Mouse (Mus musculus) adrenal gland, postnatal 14 days (tissue): ENCODE results near the gene Pkdcc. TPM values are rescaled to one million over a fixed set of nuclear protein-coding genes. Genes with fewer than 3 reads are reported as not detected.
A peak's percentile ranks its signal among the peaks of the same experiment; 100 is the strongest.

Experiments used
- DNase-seq: peaks from one replicate; pipeline ENCODE4 v3.0.0; 2021; ENCODE audit warnings: mixed read lengths
- long read RNA-seq, 2 experiments: library from polyadenylated mRNA; stranded (forward); transcript quantifications; one replicate each; pipeline ENCODE4 v2.0.0; 2021
- total RNA-seq: library from RNA; stranded (reverse); gene quantifications from 2 replicates; pipeline ENCODE4 v1.2.3, GENCODE M21; 2021

The Pkdcc gene
- 72.7 and 84.2 TPM in 2 replicates for total RNA-seq
- long read RNA-seq, experiment 1, transcript Pkdcc-204 (7 exons, 2,446 nt): major isoform, 60 of 66 reads
- long read RNA-seq, experiment 1, partial matches to known transcripts: 2 of 66 reads
- long read RNA-seq, experiment 1, other reads (novel, unspliced or antisense): 4 of 66 reads
- long read RNA-seq, experiment 2, transcript Pkdcc-204 (7 exons, 2,446 nt): major isoform, 43 of 55 reads
- long read RNA-seq, experiment 2, partial matches to known transcripts: 10 of 55 reads
- long read RNA-seq, experiment 2, other reads (novel, unspliced or antisense): 2 of 55 reads

DNA sequence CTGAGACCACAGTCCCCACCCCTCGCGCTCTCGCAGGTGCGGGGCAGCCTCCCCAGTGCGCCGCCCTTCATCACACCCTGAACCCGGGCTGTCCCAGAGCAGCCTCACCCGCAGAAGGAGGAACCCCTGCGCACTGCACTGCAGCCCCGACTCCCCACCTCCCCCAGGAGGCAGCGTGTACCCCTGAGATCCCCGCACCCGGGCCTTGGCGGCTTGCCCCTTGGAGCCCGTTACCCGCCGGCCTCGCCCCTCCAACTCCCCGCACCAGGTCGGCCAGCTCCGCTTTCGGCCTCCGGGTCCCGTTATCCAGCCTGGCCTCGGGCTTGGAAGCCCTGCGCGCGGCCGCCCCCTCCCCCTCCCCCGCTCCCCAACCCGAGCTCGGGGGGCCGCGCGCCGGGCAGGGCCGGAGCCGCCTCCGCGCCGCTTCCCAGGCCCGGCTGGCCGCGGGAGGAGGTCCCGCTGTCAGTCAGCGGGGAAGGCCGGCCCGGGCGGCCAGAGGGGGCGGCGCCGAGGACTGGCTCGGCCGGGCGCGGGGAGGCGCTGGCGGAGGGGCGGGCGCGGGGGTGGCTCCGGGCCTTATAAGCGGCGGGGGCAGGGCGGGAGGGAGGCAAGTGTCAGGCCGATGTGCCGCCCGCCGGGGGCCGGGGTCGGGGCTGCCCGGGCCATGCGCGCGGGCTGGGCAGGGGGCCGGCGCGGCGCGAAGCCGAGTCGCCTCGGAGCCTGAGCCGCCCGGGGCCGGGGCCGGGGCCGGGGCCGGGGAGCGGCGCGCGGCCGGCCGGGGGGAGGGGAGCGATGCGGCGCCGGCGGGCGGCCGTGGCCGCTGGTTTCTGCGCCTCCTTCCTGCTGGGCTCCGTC, at the start of gene Pkdcc:
Gene Pkdcc (plus strand): TSS at position 619 of the 855 bp plus-strand sequence.
- DNase-seq: peak; percentile 97

DNA sequence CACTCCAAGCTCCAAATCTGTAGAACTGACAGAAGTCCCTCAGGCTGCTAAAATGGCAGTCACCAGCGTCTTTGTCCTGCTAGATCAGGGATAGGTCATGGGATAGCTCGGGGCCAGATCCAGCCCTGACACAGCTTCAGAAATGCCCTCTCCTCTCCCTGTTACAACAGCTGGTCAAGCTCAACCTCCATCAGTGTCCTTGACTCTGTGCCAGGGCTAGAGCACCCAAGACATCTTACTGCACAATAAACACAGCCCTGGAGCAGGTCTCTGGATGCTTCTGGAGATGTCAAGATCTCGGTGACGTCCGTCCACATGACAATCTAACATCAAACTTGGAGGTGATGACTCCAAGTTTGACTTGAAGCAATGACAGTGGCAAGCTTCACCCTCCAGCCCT, 48.9 kb upstream of the Pkdcc start:
- DNase-seq: peak; percentile 33

GRCm38 (mm10) chr17:83176146-83176545, 38.9 kb upstream of the Pkdcc start:
- DNase-seq: peak; percentile 38

GRCm38 (mm10) chr17:83178483-83179150, 36.5 kb upstream of the Pkdcc start:
- DNase-seq: peak; percentile 61

DNA sequence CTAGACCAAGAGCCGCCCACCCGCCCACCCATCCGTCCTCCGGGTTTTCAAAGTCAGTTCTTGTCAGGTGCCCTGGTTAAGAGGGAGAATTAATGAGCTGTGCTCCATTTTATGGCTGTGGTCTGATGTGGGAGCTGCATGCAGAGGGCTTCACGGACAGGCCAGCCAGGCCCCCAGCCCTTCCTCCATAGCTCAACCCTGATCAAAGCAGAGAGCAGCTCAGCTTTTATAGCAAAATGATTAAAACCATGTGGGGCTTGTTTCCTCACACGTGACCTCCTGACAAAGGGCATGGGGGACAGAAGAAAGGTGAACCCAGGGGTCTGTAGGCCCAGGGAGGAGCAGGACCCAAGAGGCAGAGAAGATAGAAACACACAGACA, 36.0 kb upstream of the Pkdcc start:
- DNase-seq: no peak

DNA sequence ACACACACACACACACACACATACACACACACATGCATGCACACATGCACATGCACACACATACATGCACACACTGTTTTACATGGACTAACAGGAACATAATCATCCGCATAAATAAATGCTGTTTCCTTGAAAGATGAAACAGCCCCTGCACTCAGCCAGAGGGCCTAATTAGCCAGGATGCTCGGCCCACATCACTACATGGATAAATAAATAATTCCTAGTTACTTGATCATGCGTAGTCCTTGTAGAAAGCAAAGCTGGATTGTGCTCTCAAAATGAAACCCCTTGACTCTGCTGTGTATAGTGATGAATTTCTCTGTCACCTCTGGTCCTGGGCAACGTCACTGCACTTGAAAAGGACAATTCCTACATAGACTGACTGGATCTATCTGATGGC, 35.5 kb upstream of the Pkdcc start:
- DNase-seq: no peak

DNA sequence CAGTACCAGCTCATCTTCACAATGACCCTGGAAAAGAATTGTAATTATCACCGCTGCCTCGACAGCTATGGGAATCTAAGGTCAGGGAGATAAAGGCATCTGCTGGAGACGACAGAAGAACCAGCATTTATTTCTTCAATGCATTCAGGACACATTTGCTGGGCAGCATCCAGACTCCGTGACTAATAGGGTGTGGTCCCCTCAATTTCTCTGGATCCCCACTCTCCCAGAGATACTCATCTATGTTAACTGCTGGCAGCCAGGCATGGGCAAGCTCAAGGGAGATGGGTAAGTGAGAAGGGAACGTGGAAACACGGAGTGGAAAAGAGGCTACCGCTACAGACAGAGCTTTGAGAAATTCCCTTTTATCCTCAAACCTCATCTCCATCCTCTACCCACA, 34.0 kb upstream of the Pkdcc start:
- no peak for DNase-seq

GRCm38 (mm10) chr17:83181592-83181991, 33.5 kb upstream of the Pkdcc start:
- DNase-seq: no peak

- DNase-seq: no peak
These were observed 32.9 kb upstream of the Pkdcc start for GRCm38 (mm10) chr17:83182061-83182664.

DNA sequence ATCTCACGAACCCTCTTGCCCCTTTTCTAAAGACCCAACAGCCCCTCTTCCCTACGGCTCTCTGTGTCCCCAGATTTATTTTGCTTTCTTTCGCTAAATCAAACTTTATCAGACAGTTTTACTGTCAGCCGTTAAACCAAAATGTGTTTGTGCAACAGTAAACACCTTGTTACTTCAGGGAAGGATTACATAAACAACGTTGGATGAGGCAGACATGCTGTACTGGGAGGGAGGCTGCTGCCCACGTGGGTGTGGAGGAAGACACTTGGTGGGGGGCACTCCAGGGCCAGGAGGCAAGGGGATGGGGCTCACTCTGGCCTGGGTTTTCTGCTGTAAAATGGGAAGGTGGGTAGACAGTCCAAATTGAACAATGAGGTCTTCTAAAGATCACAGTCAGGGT, 32.3 kb upstream of the Pkdcc start:
- no peak for DNase-seq

- no peak for DNase-seq
These were observed 27.1 kb upstream of the Pkdcc start for GRCm38 (mm10) chr17:83187751-83188565.

GRCm38 (mm10) chr17:83190810-83191209, 24.3 kb upstream of the Pkdcc start:
- DNase-seq: no peak

DNA sequence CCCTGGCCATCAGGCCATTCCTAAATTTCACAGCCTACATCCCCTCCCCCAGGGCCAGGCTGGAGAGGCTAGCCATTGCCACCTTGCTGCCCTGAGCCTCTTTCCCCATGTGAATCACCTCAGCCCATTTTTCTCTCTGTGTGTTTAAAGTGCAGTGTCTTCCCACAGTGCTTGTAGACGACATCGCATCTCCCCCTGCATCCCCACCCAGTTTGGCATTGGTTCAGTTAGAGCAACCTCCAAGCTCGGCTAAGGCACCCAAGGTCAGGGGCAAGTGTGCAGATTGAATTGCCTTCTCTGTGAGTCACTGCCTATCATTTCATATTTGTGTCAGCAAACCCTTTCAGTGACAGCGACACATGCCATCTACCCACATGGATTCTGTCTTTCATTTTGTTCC, 20.6 kb upstream of the Pkdcc start:
- peak; percentile 86 for DNase-seq

DNA sequence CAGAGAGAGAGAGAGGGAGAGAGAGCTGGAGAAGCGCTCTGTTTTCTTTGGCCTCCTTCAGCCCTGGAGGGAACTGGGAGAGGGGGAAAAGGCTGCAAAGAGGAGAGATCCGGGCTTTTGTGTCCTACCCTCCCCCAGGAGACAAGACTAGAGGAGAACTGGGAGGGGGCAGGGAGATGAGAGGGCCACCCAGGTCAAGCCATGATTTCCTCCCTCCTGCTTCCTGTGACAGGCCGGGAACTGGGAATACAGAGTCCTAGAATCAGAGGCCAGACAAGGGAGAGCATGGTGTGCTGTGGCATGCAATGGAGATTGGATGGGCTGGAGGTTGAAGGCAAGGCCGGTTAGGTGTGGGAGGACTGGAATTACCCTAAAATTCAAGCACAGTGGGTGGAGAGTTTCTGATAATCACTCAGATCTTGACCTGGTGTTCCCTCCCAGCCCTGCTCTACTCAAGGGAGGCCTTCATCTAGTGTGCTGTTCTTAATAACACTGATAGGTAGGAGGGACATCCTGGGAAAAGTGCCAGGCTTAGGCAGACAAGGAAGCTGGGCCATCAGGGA, 17.6 kb upstream of the Pkdcc start:
- DNase-seq: peak; percentile 52

DNA sequence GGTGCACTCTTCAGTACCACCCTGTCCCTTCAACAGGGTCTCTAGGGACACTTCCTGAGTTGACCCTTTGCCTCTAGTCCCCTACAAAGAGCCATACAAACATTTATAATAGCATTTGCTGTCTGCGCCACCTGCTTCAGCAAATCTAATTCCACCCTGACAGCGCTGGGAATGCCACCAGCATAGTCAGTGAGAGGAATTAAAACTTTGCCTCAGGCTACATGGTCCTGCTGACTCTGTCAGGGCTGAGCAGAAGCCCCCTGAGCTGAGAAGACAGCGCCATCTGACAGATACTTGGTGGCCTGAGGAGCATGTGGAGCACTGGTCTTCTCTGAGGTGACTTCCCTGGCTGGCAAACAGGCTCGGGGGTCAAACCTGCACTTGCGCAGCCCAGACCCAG, 14.6 kb upstream of the Pkdcc start:
- no peak for DNase-seq

DNA sequence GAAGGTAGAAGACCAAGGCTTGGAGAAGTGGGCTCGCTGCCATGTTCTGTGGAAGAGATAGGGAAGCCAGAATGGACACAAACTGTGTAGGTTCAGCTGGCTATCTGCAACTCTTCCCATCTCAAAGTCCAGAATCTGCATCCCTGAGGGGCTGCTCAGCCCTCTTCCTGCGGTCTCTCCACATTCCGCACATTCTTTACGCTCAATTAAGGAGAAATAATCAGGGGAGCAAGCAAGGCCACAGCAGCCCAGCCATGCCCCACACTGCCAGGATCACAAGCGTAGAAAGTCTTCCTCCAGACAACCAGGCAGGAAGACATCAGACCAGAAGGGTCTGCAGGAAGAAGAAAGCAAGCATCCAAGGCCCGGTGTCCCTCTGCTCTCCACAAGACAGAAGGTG, 13.8 kb upstream of the Pkdcc start:
- DNase-seq: no peak

DNA sequence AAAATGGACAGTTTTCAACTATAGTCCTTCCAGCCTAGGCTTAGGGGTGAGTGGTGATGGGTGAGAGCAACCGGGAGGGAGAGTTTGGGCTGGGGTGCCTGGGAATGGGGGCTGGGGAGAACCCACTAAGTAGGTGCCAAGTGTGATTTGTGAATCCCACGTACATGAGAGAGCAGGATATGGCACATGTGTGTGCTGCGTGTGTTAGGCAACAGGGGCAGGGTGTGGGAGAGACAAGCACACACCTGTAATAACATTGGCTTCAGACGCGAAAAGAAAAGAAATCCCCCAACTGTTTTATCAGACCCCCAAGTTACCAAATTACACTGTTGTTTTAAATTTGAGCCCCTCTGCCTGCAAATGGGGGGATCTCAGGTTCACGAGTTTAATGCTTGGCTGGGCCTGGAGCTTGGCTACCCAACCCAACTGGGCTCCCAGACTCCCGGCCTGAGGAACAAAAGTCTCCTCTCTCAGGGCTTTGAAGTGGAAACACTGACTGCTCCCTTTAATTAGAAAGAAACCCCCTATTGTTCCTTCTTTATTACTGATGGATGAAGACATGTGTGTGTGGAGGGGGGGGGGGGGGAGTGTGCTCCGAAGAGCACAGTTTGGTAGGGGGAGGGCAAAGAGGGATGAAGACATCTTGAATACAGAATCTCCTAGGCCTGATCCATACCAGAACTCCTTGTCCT, 11.3 kb upstream of the Pkdcc start:
- no peak for DNase-seq

GRCm38 (mm10) chr17:83207296-83207695, 7.8 kb upstream of the Pkdcc start:
- no peak for DNase-seq

- DNase-seq: no peak
These were observed 6.6 kb upstream of the Pkdcc start for GRCm38 (mm10) chr17:83208455-83208854.

- peak; percentile 39 for DNase-seq
These were observed 4.6 kb upstream of the Pkdcc start for GRCm38 (mm10) chr17:83210531-83210930.

DNA sequence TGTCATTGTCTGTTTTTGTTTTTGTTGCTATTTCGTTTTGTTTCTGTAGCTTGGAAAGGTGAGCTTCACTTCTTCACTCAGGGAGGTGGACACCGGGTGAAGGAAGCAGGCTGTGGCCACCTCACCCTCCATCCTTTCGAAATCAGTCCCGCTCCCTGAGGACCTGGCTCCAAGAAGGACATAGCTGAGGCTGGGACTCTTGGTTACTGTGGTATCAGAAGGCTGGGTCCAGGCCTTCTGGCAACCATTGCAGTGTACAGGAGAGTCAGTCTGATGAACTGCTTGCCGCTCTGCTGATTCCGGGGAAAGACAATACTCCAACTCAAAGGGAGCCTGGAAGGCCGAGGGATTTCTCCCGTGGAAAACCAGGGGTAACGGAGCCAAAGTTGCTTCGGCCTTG, 3.9 kb upstream of the Pkdcc start:
- DNase-seq: no peak
